Mouse (Mus musculus): ENCODE data around the gene Adgrl3. TPM values are rescaled to one million over a fixed set of nuclear protein-coding genes. Genes with fewer than 3 reads are reported as not detected.

Adgrl3 gene
- polyA plus RNA-seq, 1 experiment from 2014 or later = 34.6 TPM

DNA sequence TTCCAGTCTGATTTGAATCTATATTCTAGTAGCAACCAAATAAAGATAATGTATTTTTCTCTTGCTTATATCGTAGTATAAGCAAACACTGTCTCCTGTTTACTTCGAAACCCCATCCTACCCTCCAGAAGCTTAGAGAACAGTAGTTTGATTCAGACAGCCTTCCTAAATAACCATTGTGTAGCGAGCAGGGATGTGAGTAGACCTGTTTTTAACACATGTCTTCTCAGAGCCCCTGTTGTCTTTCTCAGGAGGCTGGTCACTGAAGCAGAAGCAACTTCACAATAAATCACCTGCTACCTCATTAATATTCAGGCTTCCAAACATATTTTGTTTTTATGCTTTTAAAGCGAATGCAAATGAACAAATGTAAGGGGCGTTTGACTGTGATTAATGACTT is 756.8 kb downstream of the Adgrl3 start:
- WGBS = 62% methylated on average over 5 of the region's 5 CpGs

DNA sequence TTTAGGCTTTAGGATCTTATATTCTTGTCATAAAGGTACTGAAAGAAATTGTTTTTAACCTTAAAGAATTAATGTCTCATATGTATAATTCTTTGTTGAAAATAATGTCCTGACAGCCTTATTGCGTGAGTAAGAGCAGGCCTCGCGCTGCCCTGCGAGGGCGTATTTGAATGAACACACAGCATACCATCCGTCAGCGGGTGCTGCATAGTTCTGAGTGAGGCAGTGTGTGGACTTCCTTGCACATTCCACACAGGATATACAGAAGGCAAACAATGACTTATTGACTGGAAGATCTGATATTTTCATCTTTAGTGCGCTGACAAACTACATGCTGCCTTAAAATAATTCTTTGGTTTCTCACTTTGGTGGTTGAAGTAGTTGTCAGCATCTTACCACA is 764.8 kb downstream of the Adgrl3 start:
- ATAC-seq (ENCODE audit: low FRiP score) = no peak
- 0 out of 2 replicates have a peak, but pooled peaks cover 4% of the 10 kb centered on the region for H3K4me1 ChIP-seq
- no peak overlapping the region for H3K27ac ChIP-seq
- H3K4me2 ChIP-seq = no peak overlapping the region
- 84% methylated on average over 8 of the region's 8 CpGs for WGBS
- no peak overlapping the region for H3K4me3 ChIP-seq (replicated peaks)
- no peaks in the 10 kb centered on the region for H3K9me3 ChIP-seq
- no peaks in the 10 kb centered on the region for H3K36me3 ChIP-seq (replicated peaks)
- H3K27me3 ChIP-seq = no peaks in the 10 kb centered on the region
- no peak overlapping the region for H3K9ac ChIP-seq

More for the DNA sequence above, 756.8 kb downstream of the Adgrl3 start:
- H3K9ac ChIP-seq = no peak overlapping the region
- no peak overlapping the region for H3K4me2 ChIP-seq
- no peak overlapping the region for H3K4me3 ChIP-seq (replicated peaks)
- no peak for ATAC-seq (ENCODE audit: low FRiP score)
- H3K27me3 ChIP-seq = no peaks in the 10 kb centered on the region
- H3K9me3 ChIP-seq = no peaks in the 10 kb centered on the region
- no peak overlapping the region for H3K27ac ChIP-seq
- no peaks in the 10 kb centered on the region for H3K36me3 ChIP-seq (replicated peaks)
- H3K4me1 ChIP-seq = no peaks in the 10 kb centered on the region

DNA sequence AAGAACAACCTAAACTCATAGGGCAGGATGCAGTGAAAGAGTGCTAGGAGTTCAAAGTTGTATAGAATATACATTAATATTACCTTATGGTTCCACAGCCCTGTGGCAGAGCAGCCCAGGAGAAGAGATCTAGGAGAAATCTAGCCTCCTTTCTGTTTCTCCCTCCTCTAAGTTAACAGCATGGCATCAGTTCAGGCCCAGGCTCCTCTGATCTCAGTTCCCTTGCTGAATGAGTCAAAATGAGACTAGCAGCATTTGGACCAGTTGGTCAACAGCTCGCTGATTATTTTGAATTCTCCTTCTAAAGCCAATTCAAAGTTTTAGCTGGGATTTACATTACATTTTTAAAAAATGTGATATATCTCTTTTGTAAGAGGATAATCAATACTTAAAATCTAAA is 770.8 kb downstream of the Adgrl3 start:
- 0 out of 2 replicates have a peak, but pooled peaks cover 8% of the 10 kb centered on the region for H3K36me3 ChIP-seq (replicated peaks)
- no peak overlapping the region for H3K9ac ChIP-seq
- H3K4me1 ChIP-seq = 0 out of 2 replicates have a peak, but pooled peaks cover 4% of the 10 kb centered on the region
- no peak for ATAC-seq (ENCODE audit: low FRiP score)
- H3K9me3 ChIP-seq = no peaks in the 10 kb centered on the region
- 80% methylated on average over 1 of the region's 1 CpGs for WGBS
- no peak overlapping the region for H3K27ac ChIP-seq
- H3K4me3 ChIP-seq (replicated peaks) = no peak overlapping the region
- no peak overlapping the region for H3K4me2 ChIP-seq
- no peaks in the 10 kb centered on the region for H3K27me3 ChIP-seq

DNA sequence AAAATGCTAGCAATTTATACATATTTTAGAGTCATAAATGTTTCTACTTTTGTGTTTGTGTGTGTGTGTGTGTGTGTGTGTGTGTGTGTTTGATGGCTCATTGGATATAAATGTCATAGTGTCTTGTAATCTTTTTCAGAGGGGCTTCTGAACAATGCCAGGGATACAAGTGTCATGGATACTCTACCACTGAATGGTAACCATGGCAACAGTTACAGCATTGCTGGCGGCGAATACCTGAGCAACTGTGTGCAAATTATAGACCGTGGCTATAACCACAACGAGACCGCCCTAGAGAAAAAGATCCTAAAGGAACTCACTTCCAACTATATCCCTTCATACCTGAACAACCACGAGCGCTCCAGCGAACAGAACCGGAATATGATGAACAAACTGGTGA is 774.2 kb downstream of the Adgrl3 start:
- no peak for ATAC-seq (ENCODE audit: low FRiP score)
- Histone ChIP-seq H3K27ac (no peak overlapping the region), H3K36me3 (replicated peaks) (0 out of 2 replicates have a peak, but pooled peaks cover 8% of the 10 kb centered on the region), H3K4me1 (no peaks in the 10 kb centered on the region), H3K27me3 (no peaks in the 10 kb centered on the region), H3K4me3 (replicated peaks) (no peak overlapping the region), H3K9me3 (no peaks in the 10 kb centered on the region), H3K9ac (no peak overlapping the region), H3K4me2 (no peak overlapping the region)
- 83% methylated on average over 9 of the region's 9 CpGs for WGBS

DNA sequence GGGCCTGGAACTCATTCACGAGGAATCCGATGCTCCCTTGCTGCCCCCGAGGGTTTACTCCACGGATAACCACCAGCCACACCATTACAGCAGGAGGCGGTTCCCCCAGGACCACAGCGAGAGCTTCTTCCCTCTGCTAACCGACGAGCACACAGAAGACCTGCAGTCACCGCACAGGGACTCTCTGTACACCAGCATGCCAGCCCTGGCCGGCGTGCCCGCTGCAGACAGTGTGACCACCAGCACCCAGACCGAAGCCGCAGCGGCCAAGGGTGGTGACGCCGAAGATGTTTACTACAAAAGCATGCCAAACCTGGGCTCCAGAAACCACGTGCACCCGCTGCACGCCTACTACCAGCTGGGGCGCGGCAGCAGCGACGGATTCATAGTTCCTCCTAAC is 774.7 kb downstream of the Adgrl3 start:
- Histone ChIP-seq H3K4me2 (no peak overlapping the region), H3K27me3 (no peaks in the 10 kb centered on the region), H3K9me3 (no peaks in the 10 kb centered on the region), H3K27ac (no peak overlapping the region), H3K4me3 (replicated peaks) (no peak overlapping the region), H3K9ac (no peak overlapping the region), H3K36me3 (replicated peaks) (0 out of 2 replicates have a peak, but pooled peaks cover 8% of the 10 kb centered on the region), H3K4me1 (no peaks in the 10 kb centered on the region)
- 94% methylated on average over 24 of the region's 24 CpGs for WGBS
- no peak for ATAC-seq (ENCODE audit: low FRiP score)

DNA sequence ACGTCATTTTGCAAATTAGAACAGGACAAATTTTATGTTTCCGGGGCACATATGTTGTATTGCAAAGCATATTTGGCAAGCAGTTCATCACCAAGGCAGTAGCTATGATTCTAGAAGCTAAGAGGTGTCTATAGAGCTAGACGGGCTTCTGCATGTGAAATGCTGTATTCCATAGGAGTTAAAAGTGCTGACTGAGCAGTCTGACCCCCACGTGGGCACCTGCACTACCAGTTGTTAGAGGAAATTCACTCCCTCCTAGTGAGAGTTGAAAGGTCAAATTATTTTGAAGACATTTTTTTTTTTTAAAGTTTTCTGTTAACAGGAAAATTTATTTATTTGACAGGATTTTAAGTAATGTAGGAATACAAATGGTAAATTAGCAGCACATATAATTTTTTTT is 776.2 kb downstream of the Adgrl3 start:
- WGBS = 86% methylated on average over 4 of the region's 4 CpGs
- H3K4me1 ChIP-seq = no peaks in the 10 kb centered on the region
- H3K4me2 ChIP-seq = no peak overlapping the region
- H3K27me3 ChIP-seq = no peaks in the 10 kb centered on the region
- H3K9ac ChIP-seq = no peak overlapping the region
- no peak overlapping the region for H3K4me3 ChIP-seq (replicated peaks)
- ATAC-seq (ENCODE audit: low FRiP score) = no peak
- H3K27ac ChIP-seq = no peak overlapping the region
- H3K9me3 ChIP-seq = no peaks in the 10 kb centered on the region
- 0 out of 2 replicates have a peak, but pooled peaks cover 8% of the 10 kb centered on the region for H3K36me3 ChIP-seq (replicated peaks)

DNA sequence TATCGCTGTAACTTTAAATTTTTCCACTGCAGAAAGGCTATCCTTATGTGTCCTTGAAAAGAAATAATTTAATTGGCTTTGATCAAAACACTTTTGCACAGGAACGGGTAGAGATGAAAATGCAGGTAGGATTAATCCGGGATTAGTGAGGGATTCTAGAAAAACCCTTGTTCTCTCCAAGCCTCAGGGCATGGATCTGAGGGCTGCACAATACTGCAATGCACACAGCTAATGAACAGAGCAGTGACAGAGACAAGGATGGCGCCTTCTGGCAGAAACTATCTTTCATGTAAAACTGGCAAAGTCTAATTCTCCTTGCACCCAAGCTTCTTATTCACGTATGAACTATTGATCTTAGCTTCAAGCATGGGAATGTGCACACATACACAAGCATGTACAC is 791.0 kb downstream of the Adgrl3 start:
- Histone ChIP-seq H3K36me3 (replicated peaks) (no peaks in the 10 kb centered on the region), H3K27me3 (no peaks in the 10 kb centered on the region), H3K9ac (no peak overlapping the region), H3K4me1 (no peaks in the 10 kb centered on the region), H3K9me3 (no peaks in the 10 kb centered on the region), H3K4me2 (no peak overlapping the region), H3K4me3 (replicated peaks) (no peak overlapping the region), H3K27ac (no peak overlapping the region)
- ATAC-seq (ENCODE audit: low FRiP score) = no peak
- 65% methylated on average over 5 of the region's 5 CpGs for WGBS

DNA sequence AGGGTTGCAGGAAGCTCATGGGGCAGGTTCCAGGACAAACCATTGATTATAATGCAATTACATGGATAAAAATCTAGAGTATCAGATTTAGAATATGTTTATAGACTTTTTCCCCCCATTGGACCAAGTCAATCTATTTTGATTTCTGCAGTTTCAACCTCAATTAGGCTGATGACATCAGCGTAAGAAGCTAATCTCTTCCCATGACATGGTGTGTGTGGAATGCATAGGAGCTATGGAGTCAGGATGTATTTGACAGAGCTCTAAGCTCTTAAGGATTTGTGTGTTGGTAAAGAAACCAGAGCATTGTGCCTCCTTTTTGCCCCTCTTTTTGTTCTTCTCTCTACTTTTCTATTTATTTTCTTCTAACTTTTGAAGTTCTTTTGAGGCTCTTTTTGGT is 812.1 kb downstream of the Adgrl3 start:
- H3K4me3 ChIP-seq (replicated peaks) = no peak overlapping the region
- no peaks in the 10 kb centered on the region for H3K36me3 ChIP-seq (replicated peaks)
- no peak overlapping the region for H3K4me2 ChIP-seq
- no peak for ATAC-seq (ENCODE audit: low FRiP score)
- H3K27ac ChIP-seq = no peak overlapping the region
- no peaks in the 10 kb centered on the region for H3K27me3 ChIP-seq
- WGBS = 90% methylated on average over 1 of the region's 1 CpGs
- no peaks in the 10 kb centered on the region for H3K9me3 ChIP-seq
- H3K4me1 ChIP-seq = no peaks in the 10 kb centered on the region
- no peak overlapping the region for H3K9ac ChIP-seq

DNA sequence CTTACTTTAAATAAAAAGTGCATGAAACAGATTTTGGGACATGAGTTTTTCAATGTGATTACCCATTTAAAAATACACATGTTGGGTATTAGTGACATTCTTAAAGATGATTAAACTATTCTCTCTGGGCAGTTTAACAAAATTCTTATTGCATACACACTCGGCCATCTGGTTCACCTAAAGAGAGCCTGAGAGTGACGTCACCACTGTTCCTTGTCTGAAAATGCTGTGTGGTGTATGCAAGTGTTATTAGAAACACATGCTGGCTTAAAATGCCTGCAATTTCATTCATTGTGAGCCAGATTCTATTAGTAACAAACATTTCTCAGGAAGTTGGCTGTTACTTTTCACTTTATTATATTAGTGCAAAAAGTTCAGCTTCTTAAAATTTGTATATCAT is 812.7 kb downstream of the Adgrl3 start:
- H3K4me2 ChIP-seq = no peak overlapping the region
- H3K27me3 ChIP-seq = no peaks in the 10 kb centered on the region
- H3K9me3 ChIP-seq = no peaks in the 10 kb centered on the region
- H3K27ac ChIP-seq = no peak overlapping the region
- ATAC-seq (ENCODE audit: low FRiP score) = no peak
- no peaks in the 10 kb centered on the region for H3K4me1 ChIP-seq
- H3K9ac ChIP-seq = no peak overlapping the region
- 77% methylated on average over 2 of the region's 2 CpGs for WGBS
- no peak overlapping the region for H3K4me3 ChIP-seq (replicated peaks)
- no peaks in the 10 kb centered on the region for H3K36me3 ChIP-seq (replicated peaks)

DNA sequence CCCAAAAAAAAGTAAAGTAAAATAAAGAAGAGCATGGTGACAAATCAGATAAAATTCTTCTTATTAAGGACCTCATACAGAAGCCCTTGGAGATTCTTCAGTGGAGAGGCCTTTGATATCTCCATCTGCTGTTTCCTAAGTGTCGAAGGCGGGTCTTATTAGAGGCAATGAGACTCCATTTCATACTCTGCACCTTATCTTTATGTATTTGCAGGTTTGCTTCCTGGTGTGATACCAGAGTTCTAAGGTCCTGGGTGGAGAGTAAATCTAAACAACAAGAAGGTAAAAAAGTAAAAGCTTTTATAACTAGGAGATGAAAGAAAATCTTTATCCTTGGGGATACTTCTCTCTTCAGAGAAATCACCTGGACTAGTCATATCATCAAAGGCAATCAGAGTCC is 817.9 kb downstream of the Adgrl3 start:
- no peaks in the 10 kb centered on the region for H3K36me3 ChIP-seq (replicated peaks)
- H3K9me3 ChIP-seq = no peaks in the 10 kb centered on the region
- no peak overlapping the region for H3K9ac ChIP-seq
- 94% methylated on average over 2 of the region's 2 CpGs for WGBS
- no peak overlapping the region for H3K4me2 ChIP-seq
- H3K4me1 ChIP-seq = no peaks in the 10 kb centered on the region
- H3K4me3 ChIP-seq (replicated peaks) = no peak overlapping the region
- no peak for ATAC-seq (ENCODE audit: low FRiP score)
- no peak overlapping the region for H3K27ac ChIP-seq
- no peaks in the 10 kb centered on the region for H3K27me3 ChIP-seq

DNA sequence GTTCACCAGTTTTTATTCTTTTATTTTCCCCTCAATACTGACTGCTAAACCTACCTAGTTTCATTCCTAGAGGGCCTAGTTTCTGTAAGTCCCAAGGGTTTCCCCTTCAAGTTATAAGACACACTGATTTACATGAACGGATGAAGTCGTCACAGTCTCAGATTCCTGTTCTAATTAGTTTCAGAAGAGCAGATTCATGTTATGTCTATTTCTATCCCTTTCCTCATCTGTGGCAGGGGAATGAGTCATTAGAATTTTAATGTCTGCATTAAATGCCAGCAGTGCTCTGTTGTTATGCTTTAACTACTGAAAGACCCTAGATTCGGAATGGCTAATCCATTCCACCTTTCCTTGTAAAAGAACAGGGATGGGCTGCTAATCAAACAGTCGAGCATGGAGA is 823.9 kb downstream of the Adgrl3 start:
- no peak for ATAC-seq (ENCODE audit: low FRiP score)
- WGBS = 39% methylated on average over 4 of the region's 4 CpGs
- Histone ChIP-seq H3K4me1 (no peaks in the 10 kb centered on the region), H3K4me2 (no peak overlapping the region), H3K36me3 (replicated peaks) (no peaks in the 10 kb centered on the region), H3K27ac (no peak overlapping the region), H3K4me3 (replicated peaks) (no peak overlapping the region), H3K9me3 (no peaks in the 10 kb centered on the region), H3K9ac (no peak overlapping the region), H3K27me3 (no peaks in the 10 kb centered on the region)

DNA sequence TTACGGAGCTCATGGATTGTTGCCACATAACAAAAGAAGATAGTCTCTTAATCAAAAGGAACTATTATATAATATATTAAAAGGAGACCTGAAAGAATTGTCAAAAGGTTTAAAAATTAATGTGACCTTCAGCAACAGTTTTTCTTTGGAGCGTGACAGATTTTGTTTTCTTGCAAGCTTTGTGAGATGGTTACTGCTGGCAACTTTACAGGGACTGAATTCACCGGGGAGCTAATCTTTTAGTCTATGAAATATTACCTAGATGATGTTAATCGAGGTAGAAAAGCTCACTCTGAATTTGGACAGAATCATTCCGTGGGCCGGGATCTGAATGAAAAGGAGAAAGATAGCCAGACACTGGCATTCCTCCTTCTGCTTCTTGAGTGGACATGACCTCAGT is 850.4 kb downstream of the Adgrl3 start:
- no peak overlapping the region for H3K27ac ChIP-seq
- no peaks in the 10 kb centered on the region for H3K27me3 ChIP-seq
- no peaks in the 10 kb centered on the region for H3K9me3 ChIP-seq
- no peak overlapping the region for H3K4me3 ChIP-seq (replicated peaks)
- no peak overlapping the region for H3K9ac ChIP-seq
- ATAC-seq (ENCODE audit: low FRiP score) = no peak
- H3K4me2 ChIP-seq = no peak overlapping the region
- no peaks in the 10 kb centered on the region for H3K4me1 ChIP-seq
- H3K36me3 ChIP-seq (replicated peaks) = no peaks in the 10 kb centered on the region
- WGBS = 91% methylated on average over 6 of the region's 6 CpGs

Measured in forebrain, embryonic 12.5 days (tissue).